Mouse (Mus musculus): ENCODE results near the gene Ehmt2. TPM values are rescaled to one million over a fixed set of nuclear protein-coding genes. Genes with fewer than 3 reads are reported as not detected.

The Ehmt2 gene
- polyA plus RNA-seq, 1 experiment from 2014 or later, result 50.9 TPM

Small RNAs within 50 kb of the gene (microRNA-seq; reads per million reads assigned to microRNA genes)
- not detected for gene Mir6972 (ENCODE audit: borderline number of aligned reads)

Other genes with a start within 250 kb of the Ehmt2 start
- gene Tnxb, start 227.9 kb upstream of the Ehmt2 start, polyA plus RNA-seq (2014; fragmentation: Nextera tagmentation; extraction: Ambion mirVana), result 0.10 TPM in 1 of 2 replicates, not detected in the other
- 0.13 and 0.23 TPM in 2 replicates for gene C4b, start 154.6 kb upstream of the Ehmt2 start, polyA plus RNA-seq (2014; fragmentation: Nextera tagmentation; extraction: Ambion mirVana)
- not detected in 2 replicates for gene Cyp21a1, start 93.9 kb upstream of the Ehmt2 start, polyA plus RNA-seq (2014; fragmentation: Nextera tagmentation; extraction: Ambion mirVana)
- gene Stk19, start 61.5 kb upstream of the Ehmt2 start, polyA plus RNA-seq (2014; fragmentation: Nextera tagmentation; extraction: Ambion mirVana), result 25.1 and 27.1 TPM in 2 replicates
- gene Dxo, start 61.5 kb upstream of the Ehmt2 start, polyA plus RNA-seq (2014; fragmentation: Nextera tagmentation; extraction: Ambion mirVana), result 55.4 and 56.3 TPM in 2 replicates
- 43.7 and 44.8 TPM in 2 replicates for gene Skiv2l, start 48.3 kb upstream of the Ehmt2 start, polyA plus RNA-seq (2014; fragmentation: Nextera tagmentation; extraction: Ambion mirVana)
- 108 and 114 TPM in 2 replicates for gene Nelfe, start 48.1 kb upstream of the Ehmt2 start, polyA plus RNA-seq (2014; fragmentation: Nextera tagmentation; extraction: Ambion mirVana)
- 67.6 and 74.9 TPM in 2 replicates for gene Cfb, start 36.0 kb upstream of the Ehmt2 start, polyA plus RNA-seq (2014; fragmentation: Nextera tagmentation; extraction: Ambion mirVana)
- 0.45 and 0.86 TPM in 2 replicates for gene Zbtb12, start 19.0 kb upstream of the Ehmt2 start, polyA plus RNA-seq (2014; fragmentation: Nextera tagmentation; extraction: Ambion mirVana)
- 0.09 TPM in 1 of 2 replicates, not detected in the other for gene Gm20547, start 16.4 kb upstream of the Ehmt2 start, polyA plus RNA-seq (2014; fragmentation: Nextera tagmentation; extraction: Ambion mirVana)
- 8.1 and 9.0 TPM in 2 replicates for gene C2, start 204 bp upstream of the Ehmt2 start, polyA plus RNA-seq (2014; fragmentation: Nextera tagmentation; extraction: Ambion mirVana)
- 0.97 and 1.3 TPM in 2 replicates for gene Slc44a4, start 16.0 kb downstream of the Ehmt2 start, polyA plus RNA-seq (2014; fragmentation: Nextera tagmentation; extraction: Ambion mirVana)
- gene Neu1, start 32.8 kb downstream of the Ehmt2 start, polyA plus RNA-seq (2014; fragmentation: Nextera tagmentation; extraction: Ambion mirVana), result 24.4 and 26.4 TPM in 2 replicates
- gene Hspa1b, start 60.8 kb downstream of the Ehmt2 start, polyA plus RNA-seq (2014; fragmentation: Nextera tagmentation; extraction: Ambion mirVana), result 0.14 and 0.41 TPM in 2 replicates
- gene Gm20481, start 71.4 kb downstream of the Ehmt2 start, polyA plus RNA-seq (2014; fragmentation: Nextera tagmentation; extraction: Ambion mirVana), result not detected in 2 replicates
- gene Hspa1a, start 73.7 kb downstream of the Ehmt2 start, polyA plus RNA-seq (2014; fragmentation: Nextera tagmentation; extraction: Ambion mirVana), result 4.7 and 5.7 TPM in 2 replicates
- gene Hspa1l, start 74.2 kb downstream of the Ehmt2 start, polyA plus RNA-seq (2014; fragmentation: Nextera tagmentation; extraction: Ambion mirVana), result 0.66 and 1.5 TPM in 2 replicates
- gene Lsm2, start 83.4 kb downstream of the Ehmt2 start, polyA plus RNA-seq (2014; fragmentation: Nextera tagmentation; extraction: Ambion mirVana), result 304 and 315 TPM in 2 replicates
- gene Vars, start 102.5 kb downstream of the Ehmt2 start, polyA plus RNA-seq (2014; fragmentation: Nextera tagmentation; extraction: Ambion mirVana), result 234 and 245 TPM in 2 replicates
- gene Vwa7, start 118.1 kb downstream of the Ehmt2 start, polyA plus RNA-seq (2014; fragmentation: Nextera tagmentation; extraction: Ambion mirVana), result 0.16 TPM in 2 replicates
- 6.9 and 8.5 TPM in 2 replicates for gene Sapcd1, start 129.5 kb downstream of the Ehmt2 start, polyA plus RNA-seq (2014; fragmentation: Nextera tagmentation; extraction: Ambion mirVana)
- 3.8 and 4.7 TPM in 2 replicates for gene Msh5, start 148.3 kb downstream of the Ehmt2 start, polyA plus RNA-seq (2014; fragmentation: Nextera tagmentation; extraction: Ambion mirVana)
- gene Clic1, start 151.5 kb downstream of the Ehmt2 start, polyA plus RNA-seq (2014; fragmentation: Nextera tagmentation; extraction: Ambion mirVana), result 118 and 134 TPM in 2 replicates
- gene Ddah2, start 160.6 kb downstream of the Ehmt2 start, polyA plus RNA-seq (2014; fragmentation: Nextera tagmentation; extraction: Ambion mirVana), result 124 and 132 TPM in 2 replicates
- gene Ly6g6c, start 166.9 kb downstream of the Ehmt2 start, polyA plus RNA-seq (2014; fragmentation: Nextera tagmentation; extraction: Ambion mirVana), result 0.34 and 1.8 TPM in 2 replicates
- 8.4 and 11.2 TPM in 2 replicates for gene Mpig6b, start 167.7 kb downstream of the Ehmt2 start, polyA plus RNA-seq (2014; fragmentation: Nextera tagmentation; extraction: Ambion mirVana)
- gene Ly6g6e, start 178.4 kb downstream of the Ehmt2 start, polyA plus RNA-seq (2014; fragmentation: Nextera tagmentation; extraction: Ambion mirVana), result 0.57 TPM in 1 of 2 replicates, not detected in the other
- gene Ly6g6d, start 179.6 kb downstream of the Ehmt2 start, polyA plus RNA-seq (2014; fragmentation: Nextera tagmentation; extraction: Ambion mirVana), result 0.44 and 0.78 TPM in 2 replicates
- gene Ly6g6f, start 187.1 kb downstream of the Ehmt2 start, polyA plus RNA-seq (2014; fragmentation: Nextera tagmentation; extraction: Ambion mirVana), result 12.8 and 13.5 TPM in 2 replicates
- 71.6 and 79.8 TPM in 2 replicates for gene Abhd16a, start 190.8 kb downstream of the Ehmt2 start, polyA plus RNA-seq (2014; fragmentation: Nextera tagmentation; extraction: Ambion mirVana)
- gene Ly6g5c, start 209.8 kb downstream of the Ehmt2 start, polyA plus RNA-seq (2014; fragmentation: Nextera tagmentation; extraction: Ambion mirVana), result not detected in 2 replicates
- gene Ly6g5b, start 217.0 kb downstream of the Ehmt2 start, polyA plus RNA-seq (2014; fragmentation: Nextera tagmentation; extraction: Ambion mirVana), result 0.69 and 0.89 TPM in 2 replicates
- gene Gpank1, start 223.0 kb downstream of the Ehmt2 start, polyA plus RNA-seq (2014; fragmentation: Nextera tagmentation; extraction: Ambion mirVana), result 23.7 and 25.2 TPM in 2 replicates
- gene Csnk2b, start 223.6 kb downstream of the Ehmt2 start, polyA plus RNA-seq (2014; fragmentation: Nextera tagmentation; extraction: Ambion mirVana), result 246 and 259 TPM in 2 replicates
- gene D17H6S53E, start 227.9 kb downstream of the Ehmt2 start, polyA plus RNA-seq (2014; fragmentation: Nextera tagmentation; extraction: Ambion mirVana), result 6.0 and 7.1 TPM in 2 replicates
- gene Apom, start 233.6 kb downstream of the Ehmt2 start, polyA plus RNA-seq (2014; fragmentation: Nextera tagmentation; extraction: Ambion mirVana), result 429 and 459 TPM in 2 replicates
- gene Bag6, start 236.7 kb downstream of the Ehmt2 start, polyA plus RNA-seq (2014; fragmentation: Nextera tagmentation; extraction: Ambion mirVana), result 61.4 and 73.6 TPM in 2 replicates